Mouse (Mus musculus) thymus, adult 18-20 months (tissue): Measurements from ENCODE around the gene Wfikkn2.

Experiments used
- DNase-seq, 2 experiments: peaks; one replicate each; pipeline ENCODE4 v3.0.0; 2022; ENCODE audit warnings: mixed read lengths in 2 of 2

Gene Wfikkn2

GRCm38 (mm10) chr11:94261585-94262370 is 16.0 kb upstream of the Wfikkn2 start:
- no peak for DNase-seq

GRCm38 (mm10) chr11:94259814-94260213 is 14.0 kb upstream of the Wfikkn2 start:
- no peak for DNase-seq

- DNase-seq = no peak
Measured at GRCm38 (mm10) chr11:94257987-94258386, 12.2 kb upstream of the Wfikkn2 start.

GRCm38 (mm10) chr11:94255733-94256132 is 9.9 kb upstream of the Wfikkn2 start:
- DNase-seq = no peak

- DNase-seq = no peak
Measured at GRCm38 (mm10) chr11:94253691-94254090, 7.9 kb upstream of the Wfikkn2 start.

GRCm38 (mm10) chr11:94253156-94253555 is 7.4 kb upstream of the Wfikkn2 start:
- DNase-seq = no peak

- no peak for DNase-seq
Measured at GRCm38 (mm10) chr11:94246789-94247061, 920 bp upstream of the Wfikkn2 start.

- DNase-seq = no peak
Measured at GRCm38 (mm10) chr11:94244385-94244784, 1.4 kb downstream of the Wfikkn2 start.

- no peak for DNase-seq
Measured at GRCm38 (mm10) chr11:94243422-94244180, 2.2 kb downstream of the Wfikkn2 start.

- no peak for DNase-seq
Measured at GRCm38 (mm10) chr11:94242760-94243421, 2.9 kb downstream of the Wfikkn2 start.

GRCm38 (mm10) chr11:94239706-94240105 is 6.1 kb downstream of the Wfikkn2 start:
- DNase-seq = no peak

- DNase-seq = no peak
Measured at GRCm38 (mm10) chr11:94238786-94239185, 7.0 kb downstream of the Wfikkn2 start.

- DNase-seq = peak in 1 of 2 experiments; percentile 30
Measured at GRCm38 (mm10) chr11:94236074-94236473, 9.7 kb downstream of the Wfikkn2 start.

- no peak for DNase-seq
Measured at GRCm38 (mm10) chr11:94234857-94235256, 10.9 kb downstream of the Wfikkn2 start.

- no peak for DNase-seq
Measured at GRCm38 (mm10) chr11:94234380-94234779, 11.4 kb downstream of the Wfikkn2 start.

GRCm38 (mm10) chr11:94233405-94233804 is 12.4 kb downstream of the Wfikkn2 start:
- no peak for DNase-seq

GRCm38 (mm10) chr11:94231821-94232552 is 13.8 kb downstream of the Wfikkn2 start:
- no peak for DNase-seq

GRCm38 (mm10) chr11:94230244-94230643 is 15.6 kb downstream of the Wfikkn2 start:
- DNase-seq = no peak

GRCm38 (mm10) chr11:94229207-94229960 is 16.4 kb downstream of the Wfikkn2 start:
- no peak for DNase-seq

GRCm38 (mm10) chr11:94228416-94228815 is 17.4 kb downstream of the Wfikkn2 start:
- DNase-seq = no peak

- peak in 1 of 2 experiments; percentile 25 for DNase-seq
Measured at GRCm38 (mm10) chr11:94225985-94226384, 19.8 kb downstream of the Wfikkn2 start.

GRCm38 (mm10) chr11:94223531-94223930 is 22.3 kb downstream of the Wfikkn2 start:
- DNase-seq = no peak
